Mouse (Mus musculus) embryo, embryonic 11.5 days (tissue): Measurements from ENCODE around the gene Dtnbp1.

Experiments used
- DNase-seq: peaks from one replicate; pipeline ENCODE4 v3.0.0-alpha.2; 2012; ENCODE audit warnings: low read depth, low spot score

The Dtnbp1 gene

DNA sequence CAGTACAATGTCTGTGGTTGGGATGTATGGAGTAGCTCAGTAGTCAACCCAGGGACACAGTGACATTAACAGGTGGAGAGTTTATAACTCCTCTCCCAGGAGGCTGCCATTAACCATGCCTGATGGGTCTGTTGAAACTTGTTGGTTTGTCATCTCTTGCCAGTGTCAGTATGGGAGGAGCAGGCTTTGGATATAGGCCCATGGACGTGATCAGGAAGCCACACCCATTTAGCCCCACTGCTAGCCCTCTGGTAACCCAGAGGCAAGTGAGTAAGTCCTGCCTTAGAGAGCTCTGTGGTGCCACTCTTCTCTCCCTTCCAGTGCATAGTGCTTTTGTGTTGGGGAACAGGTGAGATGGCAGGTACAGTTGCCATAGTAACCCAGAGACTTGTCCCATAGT, 97.7 kb downstream of the Dtnbp1 start:
- no peak for DNase-seq

DNA sequence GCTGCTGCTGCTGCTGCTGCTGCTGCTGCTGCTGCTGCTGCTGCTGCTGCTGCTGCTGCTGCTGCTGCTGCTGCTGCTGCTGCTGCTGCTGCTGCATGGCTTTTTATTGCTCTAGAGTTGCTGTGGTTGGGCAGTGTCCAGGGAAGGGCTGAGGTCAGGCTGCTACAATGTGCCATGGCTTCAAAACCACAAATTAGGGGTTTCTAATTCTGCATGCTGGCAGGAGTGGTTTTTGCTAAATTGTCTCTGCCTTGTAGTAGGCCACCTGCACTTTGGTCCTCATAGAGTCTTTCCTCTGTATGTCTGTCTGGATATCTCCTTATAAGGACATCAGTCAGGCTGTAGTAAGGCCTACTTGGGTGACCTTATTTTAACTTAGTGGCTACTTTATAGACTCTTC, 98.5 kb downstream of the Dtnbp1 start:
- no peak for DNase-seq

DNA sequence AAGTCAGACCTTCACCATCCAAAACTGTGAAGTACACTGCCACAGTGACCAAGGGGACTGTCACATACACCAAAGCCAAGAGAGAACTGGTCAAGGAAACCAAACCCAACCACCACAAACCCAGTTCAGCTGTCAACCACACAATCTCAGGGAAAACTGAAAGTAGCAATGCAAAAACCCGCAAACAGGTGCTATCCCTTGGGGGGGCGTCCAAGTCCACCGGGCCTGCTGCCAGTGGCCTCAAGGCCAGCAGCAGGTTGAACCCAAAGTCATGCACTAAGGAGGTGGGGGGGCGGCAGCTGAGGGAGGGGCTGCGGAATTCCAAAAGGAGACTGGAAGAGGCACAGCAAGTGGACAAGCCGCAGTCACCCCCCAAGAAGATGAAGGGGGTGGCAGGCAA, 99.6 kb downstream of the Dtnbp1 start:
- DNase-seq = no peak

DNA sequence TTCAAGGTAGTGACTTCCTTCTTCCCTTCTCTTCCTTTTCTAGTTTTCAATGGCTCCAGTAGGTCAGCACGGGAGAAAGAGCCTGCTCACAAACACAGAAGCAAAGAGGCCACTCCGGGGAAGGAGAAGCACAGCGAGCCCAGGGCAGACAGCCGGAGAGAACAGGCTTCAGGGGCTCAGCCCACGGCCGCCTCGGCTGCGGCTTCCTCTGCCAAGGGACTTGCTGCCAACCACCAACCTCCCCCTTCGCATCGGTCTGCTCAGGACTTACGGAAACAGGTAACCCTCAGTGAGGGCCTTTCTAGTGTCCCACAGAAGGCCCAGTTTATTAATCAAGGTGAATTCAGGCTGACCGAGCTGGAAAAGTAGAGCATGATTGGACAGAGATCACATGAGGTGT, 105.7 kb downstream of the Dtnbp1 start:
- DNase-seq = no peak

DNA sequence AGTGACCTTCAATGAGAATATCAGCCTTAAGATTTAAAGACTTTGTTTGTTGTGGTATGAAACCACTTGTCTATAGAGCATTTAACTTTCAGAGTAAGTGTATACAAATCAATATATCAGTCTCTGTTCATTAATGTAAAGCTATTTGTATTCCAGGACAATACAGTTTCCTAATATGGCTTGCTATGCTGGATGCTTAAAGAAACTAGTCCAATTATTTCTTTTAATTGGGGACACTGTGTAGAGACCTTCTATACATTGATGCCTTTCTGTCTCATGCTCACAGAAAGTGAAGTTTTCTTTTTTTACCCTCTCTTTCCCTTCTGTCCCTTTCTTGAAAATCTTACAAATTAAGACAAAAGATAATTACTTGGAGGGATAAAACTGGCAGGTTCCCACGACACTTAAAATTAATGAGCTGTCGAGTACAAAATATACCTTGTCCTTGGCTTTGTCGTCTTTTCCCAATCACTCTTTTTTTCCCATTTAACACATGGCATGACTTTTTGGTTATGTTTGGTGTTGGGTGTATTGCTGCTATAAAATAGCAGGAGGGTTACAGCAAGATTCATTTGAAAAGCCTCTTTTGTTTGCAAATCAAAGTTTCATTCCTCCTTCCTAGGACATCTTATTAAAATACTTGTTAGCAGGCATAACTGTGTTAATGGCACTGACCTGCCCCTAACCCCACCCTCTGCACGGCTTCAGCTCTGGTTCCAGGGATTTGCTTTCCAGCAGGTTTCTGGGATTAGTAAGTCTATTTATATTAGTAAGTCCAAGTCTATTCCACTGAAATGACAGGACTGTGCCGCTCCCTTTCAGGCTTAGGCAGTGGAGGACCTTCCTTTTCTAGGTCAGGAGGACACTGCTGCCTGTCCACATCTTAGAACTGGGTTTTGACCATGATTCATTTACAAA, 109.9 kb downstream of the Dtnbp1 start:
- no peak for DNase-seq

DNA sequence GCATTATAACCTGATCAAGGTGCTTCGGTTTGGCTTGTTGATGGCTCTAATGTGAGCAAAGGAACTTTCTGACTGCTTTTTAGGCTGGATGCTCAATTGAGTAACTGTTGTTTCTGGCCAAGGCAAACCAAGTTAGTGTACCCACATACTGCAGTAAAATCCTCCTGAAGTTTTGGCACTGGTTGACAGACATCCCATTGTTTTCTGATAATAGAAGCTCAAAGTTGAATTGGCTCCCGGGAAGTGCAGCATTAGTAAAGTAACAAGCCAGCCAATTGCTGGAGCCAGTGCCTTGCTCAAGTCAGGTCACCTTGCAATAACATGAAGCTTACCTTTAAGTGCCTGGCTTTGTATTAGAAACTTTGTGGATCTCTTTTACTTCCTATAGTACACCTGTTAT, 111.3 kb downstream of the Dtnbp1 start:
- no peak for DNase-seq

DNA sequence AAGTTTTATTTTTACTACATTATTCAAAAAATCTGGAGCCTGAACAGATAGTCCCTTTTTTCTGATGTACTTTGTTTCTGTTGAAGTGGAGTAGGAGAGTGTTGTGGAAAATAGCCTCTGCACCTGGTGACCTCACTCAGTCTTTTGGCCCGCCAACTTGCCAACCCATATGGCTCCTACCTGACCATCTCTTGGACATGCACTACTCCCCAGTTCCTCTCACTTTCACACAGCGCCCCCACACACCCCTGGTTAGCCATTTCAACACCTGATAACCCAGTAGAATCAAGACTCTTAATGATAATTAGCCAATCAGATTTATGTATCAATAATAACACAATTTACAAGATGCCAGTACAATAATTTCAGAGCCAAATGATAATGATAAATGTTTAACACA, 115.7 kb downstream of the Dtnbp1 start:
- no peak for DNase-seq

DNA sequence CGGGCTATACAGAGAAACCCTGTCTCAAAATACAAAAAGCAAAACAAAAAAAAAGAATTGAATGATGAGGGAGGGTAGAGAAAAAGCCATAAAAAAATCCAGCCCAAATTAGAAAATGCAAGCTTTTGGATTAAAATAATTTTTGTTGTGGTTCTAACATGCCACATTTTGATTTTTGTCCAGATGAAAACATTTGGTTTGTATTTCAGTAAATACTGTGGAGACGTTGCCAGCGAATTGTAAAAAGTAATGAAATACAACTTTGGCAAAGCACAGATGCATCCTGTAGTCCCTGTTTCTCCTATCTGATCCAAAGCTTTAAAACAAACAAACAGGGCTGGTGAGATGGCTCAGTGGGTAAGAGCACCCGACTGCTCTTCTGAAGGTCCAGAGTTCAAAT, 120.9 kb downstream of the Dtnbp1 start:
- no peak for DNase-seq

DNA sequence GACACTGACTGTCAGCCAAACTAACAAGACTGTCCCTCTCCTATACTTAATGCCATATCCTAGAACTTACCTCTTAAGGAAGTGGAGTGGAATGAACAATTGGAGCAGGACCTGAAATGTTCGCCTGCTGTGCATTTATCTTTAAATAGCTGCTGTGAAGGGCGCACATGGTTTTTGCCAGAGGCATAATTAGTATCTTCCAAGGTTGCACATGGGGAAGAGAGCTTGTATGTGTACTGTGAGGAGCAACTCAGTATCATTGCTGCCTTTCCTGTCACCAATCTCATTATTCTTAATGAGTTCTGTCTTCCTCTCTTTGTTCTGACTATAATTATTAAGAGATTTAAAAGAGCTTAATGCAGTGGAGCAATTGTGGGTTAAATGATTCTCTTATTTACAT, 125.1 kb downstream of the Dtnbp1 start:
- DNase-seq = no peak
